In genomic region chr1:180286081-180286831, GRCm38 (mm10) we compare ENCODE assay signal across 10 mouse cellular contexts. TPM values are rescaled to one million over a fixed set of nuclear protein-coding genes. Genes with fewer than 3 reads are reported as not detected.
A peak's percentile ranks its signal among the peaks of the same experiment; 100 is the strongest.
DNase-seq lines count a peak whose midpoint lies in the region; ATAC-seq lines count a peak whose summit lies in the region.
"Had no signal": no experiment of that assay in that cellular context is flagged by ENCODE, and none has a peak within 500 bp of the region (broad histone marks: within the 10 kb centered on the region; RNA-seq: fewer than 3 reads in every experiment).

No protein-coding gene starts in this region.

- peak overlapping the region; percentile 61 for H3K27ac ChIP-seq in kidney, embryonic 15.5 days
- 0 out of 2 replicates have a peak overlapping the region, but pooled peaks have one; percentile 25 for H3K27ac ChIP-seq in embryonic facial prominence, embryonic 11.5 days (replicated peaks; ENCODE audit: low read depth, low read length)
- peak overlapping the region; percentile 24; the same call in 1 of the 2 replicates for H3K27ac ChIP-seq in heart, embryonic 13.5 days (replicated peaks)
- H3K27ac ChIP-seq: forebrain, embryonic 15.5 days had no signal

- no peak for DNase-seq in kidney, adult 9 months
- DNase-seq in embryonic facial prominence, embryonic 11.5 days (ENCODE audit: low spot score), result peak; percentile 71
- DNase-seq in mesoderm, embryonic 11.5 days (ENCODE audit: low read depth, low spot score), result peak; percentile 49
- no peak for DNase-seq in frontal cortex, postnatal 10 days (ENCODE audit: low spot score in 2 of 2)
- no peak for DNase-seq in urinary bladder, postnatal 14 days (ENCODE audit: low spot score)
- DNase-seq: thymus, adult 18-20 months had no signal

- peaks cover 39% of the 10 kb centered on the region for H3K4me1 ChIP-seq in kidney, embryonic 15.5 days
- H3K4me1 ChIP-seq in embryonic facial prominence, embryonic 11.5 days (ENCODE audit: control insufficient read depth, insufficient read depth, low read length), result peaks cover 11% of the 10 kb centered on the region
- peaks cover 23% of the 10 kb centered on the region for H3K4me1 ChIP-seq in heart, embryonic 13.5 days
- H3K4me1 ChIP-seq: forebrain, embryonic 15.5 days had no signal

- H3K27me3 ChIP-seq in kidney, embryonic 15.5 days, result no peaks in the 10 kb centered on the region
- H3K27me3 ChIP-seq in embryonic facial prominence, embryonic 11.5 days (ENCODE audit: control insufficient read depth, insufficient read depth, low read length), result no peaks in the 10 kb centered on the region
- peaks cover 11% of the 10 kb centered on the region for H3K27me3 ChIP-seq in heart, embryonic 13.5 days (replicated peaks)
- H3K27me3 ChIP-seq: forebrain, embryonic 15.5 days had no signal

- H3K4me2 ChIP-seq in kidney, embryonic 15.5 days, result no peak overlapping the region
- H3K4me2 ChIP-seq in embryonic facial prominence, embryonic 11.5 days (ENCODE audit: low read depth, low read length), result no peak overlapping the region
- no peak overlapping the region for H3K4me2 ChIP-seq in heart, embryonic 13.5 days
- H3K4me2 ChIP-seq: forebrain, embryonic 15.5 days had no signal

- ATAC-seq in kidney, embryonic 15.5 days (replicated peaks; ENCODE audit: low FRiP score), result no peak
- no peak; the same call in 1 of the 2 replicates for ATAC-seq in embryonic facial prominence, embryonic 11.5 days (replicated peaks; ENCODE audit: insufficient number of reproducible peaks, low FRiP score, low TSS enrichment, low read depth)
- ATAC-seq in heart, embryonic 13.5 days (ENCODE audit: extremely low read depth, insufficient number of reproducible peaks, low FRiP score, low TSS enrichment), result no peak
- ATAC-seq: forebrain, embryonic 15.5 days had no signal

- H3K36me3 ChIP-seq in kidney, embryonic 15.5 days, result no peaks in the 10 kb centered on the region
- H3K36me3 ChIP-seq in embryonic facial prominence, embryonic 11.5 days (replicated peaks; ENCODE audit: control insufficient read depth, insufficient read depth, low read depth, low read length), result no peaks in the 10 kb centered on the region
- H3K36me3 ChIP-seq in heart, embryonic 13.5 days, result no peaks in the 10 kb centered on the region
- H3K36me3 ChIP-seq: forebrain, embryonic 15.5 days; G1E had no signal

- no peaks in the 10 kb centered on the region for H3K9me3 ChIP-seq in kidney, embryonic 15.5 days (replicated peaks)
- H3K9me3 ChIP-seq in embryonic facial prominence, embryonic 11.5 days (replicated peaks; ENCODE audit: control insufficient read depth, low read length), result no peaks in the 10 kb centered on the region
- no peaks in the 10 kb centered on the region for H3K9me3 ChIP-seq in heart, embryonic 13.5 days
- H3K9me3 ChIP-seq: forebrain, embryonic 15.5 days had no signal

- H3K9ac ChIP-seq in kidney, embryonic 15.5 days, result no peak overlapping the region
- no peak overlapping the region for H3K9ac ChIP-seq in embryonic facial prominence, embryonic 11.5 days (replicated peaks; ENCODE audit: low read length)
- H3K9ac ChIP-seq in heart, embryonic 13.5 days, result no peak overlapping the region
- H3K9ac ChIP-seq: forebrain, embryonic 15.5 days had no signal

- WGBS in kidney, embryonic 15.5 days, result 60% methylated on average over 15 of the region's 15 CpGs
- WGBS in embryonic facial prominence, embryonic 11.5 days, result 53% methylated on average over 15 of the region's 15 CpGs
- WGBS in heart, embryonic 13.5 days, result 74% methylated on average over 15 of the region's 15 CpGs

- H3K4me3 ChIP-seq in kidney, embryonic 15.5 days (replicated peaks), result no peak overlapping the region
- H3K4me3 ChIP-seq in embryonic facial prominence, embryonic 11.5 days (ENCODE audit: low read depth, low read length), result no peak overlapping the region
- H3K4me3 ChIP-seq in heart, embryonic 13.5 days, result no peak overlapping the region
- H3K4me3 ChIP-seq: forebrain, embryonic 15.5 days had no signal

RNA-seq across cellular contexts. Expression of gene Psen2, which starts 23.0 kb away (rescaled TPM):
- polyA plus RNA-seq in kidney, embryonic 15.5 days (2015; fragmentation: Nextera tagmentation; extraction: Ambion mirVana), result 18.4 and 18.7 TPM in 2 replicates
- polyA plus RNA-seq in embryonic facial prominence, embryonic 11.5 days (2014; fragmentation: Nextera tagmentation; extraction: Ambion mirVana), result 5.2 and 6.2 TPM in 2 replicates
- 15.8 and 17.3 TPM in 2 replicates for polyA plus RNA-seq in heart, embryonic 13.5 days (2015; fragmentation: Nextera tagmentation; extraction: Ambion mirVana)

RNA-seq across cellular contexts. Expression of gene Itpkb, which starts 44.0 kb away (rescaled TPM):
- 8.8 and 9.4 TPM in 2 replicates for polyA plus RNA-seq in kidney, embryonic 15.5 days (2015; fragmentation: Nextera tagmentation; extraction: Ambion mirVana)
- 3.4 and 3.8 TPM in 2 replicates for polyA plus RNA-seq in embryonic facial prominence, embryonic 11.5 days (2014; fragmentation: Nextera tagmentation; extraction: Ambion mirVana)
- polyA plus RNA-seq in heart, embryonic 13.5 days (2015; fragmentation: Nextera tagmentation; extraction: Ambion mirVana), result 5.0 and 5.1 TPM in 2 replicates

Comparison
In these comparisons a context has a peak if more than half of its experiments do, and no peak if none do; other contexts are left out.
1. DNase-seq: peak in embryonic facial prominence, embryonic 11.5 days (single experiment) and mesoderm, embryonic 11.5 days (single experiment); none in kidney, adult 9 months (single experiment), frontal cortex, postnatal 10 days (0 of 2) and urinary bladder, postnatal 14 days (single experiment).
2. Peak in every context shown above with its lines, with median percentiles within 50 percentile points of each other: H3K27ac ChIP-seq.